Mouse (Mus musculus) MEL (cell line): ENCODE results near the gene Arid3c. TPM values are rescaled to one million over a fixed set of nuclear protein-coding genes. Genes with fewer than 3 reads are reported as not detected.

Experiments used
- DNase-seq: peaks from one replicate; pipeline ENCODE4 v3.0.0; 2011; ENCODE audit warnings: low read depth, low spot score
- H3K27ac ChIP-seq: 2 replicates; pipeline ENCODE4 v1.5.1; 2012; ENCODE audit warnings: low read depth, mild to moderate bottlenecking, control low read depth, low read length, moderate library complexity; ENCODE audit not compliant: control insufficient read depth
- H3K27me3 ChIP-seq, 2 experiments: fragments of 150-350 bp in 1 of 2; sonication (generic) in 1 of 2; 2 replicates each; pipeline ENCODE4 v1.6.1; 2012; ENCODE audit warnings: low read length in 2 of 2, mild to moderate bottlenecking in 2 of 2, improper control_type of control experiment in 1 of 2, moderate library complexity in 1 of 2; ENCODE audit not compliant: insufficient read depth in 2 of 2, control insufficient read depth in 1 of 2
- H3K36me3 ChIP-seq, 2 experiments: 2 replicates each; pipeline ENCODE4 v1.6.1; 2012 to 2014; ENCODE audit warnings: low read length in 2 of 2, improper control_type of control experiment in 1 of 2, inconsistent platforms in 1 of 2, mild to moderate bottlenecking in 1 of 2; ENCODE audit not compliant: insufficient read depth in 2 of 2, control insufficient read depth in 1 of 2
- H3K4me1 ChIP-seq, 2 experiments: fragments of 150-350 bp in 1 of 2; sonication (generic) in 1 of 2; 2 replicates each; pipeline ENCODE4 v1.6.1; 2012; ENCODE audit warnings: low read length in 2 of 2, improper control_type of control experiment in 1 of 2, mild to moderate bottlenecking in 1 of 2; ENCODE audit not compliant: insufficient read depth in 2 of 2, control insufficient read depth in 1 of 2
- H3K4me3 ChIP-seq, 2 experiments: fragments of 150-350 bp in 1 of 2; sonication (generic) in 1 of 2; 2 replicates each; pipeline ENCODE4 v1.5.1; 2012; ENCODE audit warnings: low read depth in 2 of 2, low read length in 2 of 2, mild to moderate bottlenecking in 2 of 2, moderate library complexity in 2 of 2, control low read depth in 1 of 2, improper control_type of control experiment in 1 of 2; ENCODE audit not compliant: control insufficient read depth in 1 of 2, insufficient read depth in 1 of 2
- H3K79me2 ChIP-seq: 2 replicates; pipeline ENCODE4 v1.6.1; 2012; ENCODE audit warnings: mild to moderate bottlenecking, low read length, moderate library complexity; ENCODE audit not compliant: control insufficient read depth, poor library complexity, insufficient read depth
- H3K9ac ChIP-seq: 2 replicates; pipeline ENCODE4 v1.6.1; 2012; ENCODE audit warnings: low read depth, mild to moderate bottlenecking, control low read depth, low read length, moderate library complexity; ENCODE audit not compliant: control insufficient read depth, poor library complexity, severe bottlenecking
- H3K9me3 ChIP-seq: fragments of 150-350 bp; sonication (generic); replicated peaks from 2 replicates; pipeline ENCODE4 v1.6.1; 2012; ENCODE audit warnings: mild to moderate bottlenecking, low read length, improper control_type of control experiment, moderate library complexity; ENCODE audit not compliant: insufficient read depth
- BHLHE40 ChIP-seq: IDR thresholded peaks from 2 replicates; pipeline ENCODE4 v1.6.1; 2012; ENCODE audit warnings: low read depth, mild to moderate bottlenecking, inconsistent platforms, low read length, improper control_type of control experiment, borderline replicate concordance
- CHD1 ChIP-seq: IDR thresholded peaks from 2 replicates; pipeline ENCODE4 v1.6.1; 2012; ENCODE audit warnings: low read depth, mild to moderate bottlenecking, inconsistent platforms, low read length, improper control_type of control experiment
- CHD2 ChIP-seq: IDR thresholded peaks from 2 replicates; pipeline ENCODE4 v1.6.1; 2011; ENCODE audit warnings: low read length, improper control_type of control experiment
- CTCF ChIP-seq, 3 experiments: IDR thresholded peaks in 2 of 3; conservative IDR thresholded peaks in 1 of 3; 2 replicates each; pipeline ENCODE4 v1.5.1; 2011 to 2012; ENCODE audit warnings: low read length in 3 of 3, low read depth in 2 of 3, mild to moderate bottlenecking in 2 of 3, improper control_type of control experiment in 1 of 3, inconsistent platforms in 1 of 3, mixed read lengths in 1 of 3, moderate library complexity in 1 of 3; ENCODE audit not compliant: control insufficient read depth in 1 of 3, insufficient read depth in 1 of 3, poor library complexity in 1 of 3, severe bottlenecking in 1 of 3
- ELF1 ChIP-seq: IDR thresholded peaks from 2 replicates; pipeline ENCODE4 v1.6.1; 2014; ENCODE audit warnings: low read depth, mild to moderate bottlenecking, inconsistent platforms, low read length, improper control_type of control experiment, moderate library complexity
- EP300 ChIP-seq, 2 experiments: IDR thresholded peaks; 2 replicates each; pipeline ENCODE4 v1.6.1; 2011; ENCODE audit warnings: improper control_type of control experiment in 2 of 2, low read length in 2 of 2, low read depth in 1 of 2, mild to moderate bottlenecking in 1 of 2
- HCFC1 ChIP-seq: IDR thresholded peaks from 2 replicates; pipeline ENCODE4 v1.6.1; 2012; ENCODE audit warnings: low read depth, mild to moderate bottlenecking, inconsistent platforms, low read length, improper control_type of control experiment, moderate library complexity
- MAFK ChIP-seq: IDR thresholded peaks from 2 replicates; pipeline ENCODE4 v1.6.1; 2011; ENCODE audit warnings: low read depth, mild to moderate bottlenecking, low read length, improper control_type of control experiment, borderline replicate concordance
- MEF2A ChIP-seq: IDR thresholded peaks from 2 replicates; pipeline ENCODE4 v1.6.1; 2014; ENCODE audit warnings: low read depth, mild to moderate bottlenecking, inconsistent platforms, low read length, improper control_type of control experiment; ENCODE audit not compliant: poor library complexity, insufficient replicate concordance, severe bottlenecking; ENCODE audit errors: extremely low read depth
- MYB ChIP-seq: IDR thresholded peaks from 2 replicates; pipeline ENCODE4 v1.6.1; 2011; ENCODE audit warnings: mild to moderate bottlenecking, low read depth, low read length, improper control_type of control experiment
- MYC ChIP-seq: IDR thresholded peaks from 2 replicates; pipeline ENCODE4 v1.6.1; 2011; ENCODE audit warnings: low read depth, mild to moderate bottlenecking, low read length, improper control_type of control experiment, moderate library complexity
- POLR2A ChIP-seq, 2 experiments: IDR thresholded peaks; 2 replicates each; pipeline ENCODE4 v1.6.1; 2011 to 2012; ENCODE audit warnings: low read length in 2 of 2, mild to moderate bottlenecking in 2 of 2, control low read depth in 1 of 2, improper control_type of control experiment in 1 of 2, low read depth in 1 of 2, moderate library complexity in 1 of 2; ENCODE audit not compliant: control insufficient read depth in 1 of 2, insufficient read depth in 1 of 2, poor library complexity in 1 of 2
- RAD21 ChIP-seq: IDR thresholded peaks from 2 replicates; pipeline ENCODE4 v1.6.1; 2011; ENCODE audit warnings: mild to moderate bottlenecking, low read depth, low read length, improper control_type of control experiment
- RCOR1 ChIP-seq: IDR thresholded peaks from 2 replicates; pipeline ENCODE4 v1.6.1; 2012; ENCODE audit warnings: low read depth, mild to moderate bottlenecking, inconsistent platforms, low read length, improper control_type of control experiment
- TAL1 ChIP-seq: IDR thresholded peaks from 2 replicates; pipeline ENCODE4 v1.6.1; 2012; ENCODE audit warnings: mild to moderate bottlenecking, inconsistent platforms, low read length, moderate library complexity, mixed read lengths
- TBP ChIP-seq: IDR thresholded peaks from 2 replicates; pipeline ENCODE4 v1.8.0; 2011; ENCODE audit warnings: low read depth, low read length, improper control_type of control experiment
- TCF12 ChIP-seq: IDR thresholded peaks from 2 replicates; pipeline ENCODE4 v1.6.1; 2014; ENCODE audit warnings: low read depth, mild to moderate bottlenecking, inconsistent platforms, low read length, improper control_type of control experiment, moderate library complexity
- USF2 ChIP-seq, 2 experiments: IDR thresholded peaks; 2 replicates each; pipeline ENCODE4 v1.6.1; 2011 to 2012; ENCODE audit warnings: improper control_type of control experiment in 2 of 2, low read length in 2 of 2, borderline replicate concordance in 1 of 2, inconsistent platforms in 1 of 2, low read depth in 1 of 2, mild to moderate bottlenecking in 1 of 2; ENCODE audit not compliant: insufficient read depth in 1 of 2
- ZKSCAN1 ChIP-seq: IDR thresholded peaks from 2 replicates; pipeline ENCODE4 v1.6.1; 2012; ENCODE audit warnings: low read depth, mild to moderate bottlenecking, inconsistent platforms, low read length, improper control_type of control experiment, moderate library complexity
- ZMIZ1 ChIP-seq: IDR thresholded peaks from 2 replicates; pipeline ENCODE4 v1.6.1; 2012; ENCODE audit warnings: low read depth, mild to moderate bottlenecking, inconsistent platforms, low read length, improper control_type of control experiment, moderate library complexity
- polyA plus RNA-seq, 2 experiments: library from polyadenylated mRNA; stranded (reverse) in 1 of 2; unstranded in 1 of 2; fragments of >175 nt in 1 of 2; fragments of >200 nt in 1 of 2; gene quantifications; 2 replicates each; pipeline versions ENCODE4 v1.2.1 to v1.2.4; 2012; ENCODE audit warnings: low replicate concordance in 2 of 2, low read depth in 1 of 2; ENCODE audit not compliant: insufficient read length in 2 of 2, insufficient read depth in 1 of 2, missing spikeins in 1 of 2
- total RNA-seq: library from RNA; depleted of rRNA; stranded (reverse); fragments of 300-350 nt; gene quantifications from 2 replicates; pipeline ENCODE4 v1.2.3, GENCODE M21; 2012

The Arid3c gene
- total and polyA plus RNA-seq, 3 experiments: 0.13 TPM; not detected in 2

DNA sequence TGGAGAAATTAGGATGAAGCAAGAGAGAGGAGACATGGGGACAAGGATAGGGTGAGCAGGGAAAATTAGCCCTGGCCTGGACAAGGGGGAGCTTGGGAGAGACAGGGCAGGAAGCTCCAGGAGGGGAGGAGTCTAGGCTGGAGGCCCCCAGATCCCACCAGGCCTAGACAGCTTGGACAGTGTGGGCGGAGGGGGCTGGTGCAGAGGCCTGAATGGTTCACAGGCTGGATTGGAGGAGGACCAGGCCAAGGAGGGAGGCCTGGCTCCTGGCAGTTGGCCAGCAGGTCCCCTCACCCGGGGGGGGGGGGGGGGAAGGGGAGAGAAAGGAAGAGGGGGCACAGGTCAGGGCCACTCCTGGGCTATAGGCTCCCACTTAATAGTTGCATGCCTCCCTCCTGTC is 51.7 kb downstream of the Arid3c start:
- Histone ChIP-seq H3K36me3 (no peaks in the 10 kb centered on the region), H3K27me3 (no peaks in the 10 kb centered on the region), H3K79me2 (no peaks in the 10 kb centered on the region), H3K27ac (no peak overlapping the region)
- TF ChIP-seq ZMIZ1 (no peak), TCF12 (no peak), RAD21 (no peak), HCFC1 (no peak), MYC (no peak), RCOR1 (no peak), ELF1 (no peak), CHD1 (no peak), POLR2A (IDR thresholded peaks at IDR 0.05; ENCODE audit: control insufficient read depth in 1 of 2, insufficient read depth in 1 of 2, low read depth in 1 of 2, low read length in 2 of 2, poor library complexity in 1 of 2) (no peak), BHLHE40 (no peak), MYB (no peak), TAL1 (no peak), EP300 (IDR thresholded peaks at IDR 0.05; ENCODE audit: low read depth in 1 of 2, low read length in 2 of 2) (no peak), MEF2A (no peak), USF2 (IDR thresholded peaks at IDR 0.05; ENCODE audit: borderline replicate concordance in 1 of 2, insufficient read depth in 1 of 2, low read depth in 1 of 2, low read length in 2 of 2) (no peak), ZKSCAN1 (no peak)
- TF ChIP-seq, all 39 proteins: peak for 0
- Histone ChIP-seq H3K4me1 (no peaks in the 10 kb centered on the region), H3K9me3 (no peaks in the 10 kb centered on the region), H3K4me3 (no peak overlapping the region), H3K9ac (no peak overlapping the region)
- DNase-seq: no peak

DNA sequence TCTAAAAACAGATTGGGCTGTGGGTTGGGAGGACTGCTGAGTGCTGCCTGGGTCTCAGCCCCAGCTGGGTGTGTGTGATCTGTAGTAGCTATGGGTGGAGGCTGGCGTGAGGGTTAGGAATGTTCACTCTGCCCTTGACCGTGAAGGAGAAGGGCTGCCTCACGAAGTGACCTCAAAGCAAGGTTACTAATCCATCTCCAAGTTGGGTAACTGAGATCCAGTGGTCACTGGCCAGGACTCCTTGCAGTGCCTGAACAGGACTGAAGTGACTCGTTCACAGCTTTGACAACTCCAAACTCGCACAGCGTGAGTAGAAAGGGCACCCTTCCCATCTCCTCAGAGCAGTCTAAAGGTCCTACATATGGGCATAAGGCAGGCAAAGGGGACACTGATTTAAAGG is 52.1 kb downstream of the Arid3c start:
- Histone ChIP-seq H3K4me1 (no peaks in the 10 kb centered on the region), H3K4me3 (no peak overlapping the region), H3K9ac (no peak overlapping the region), H3K79me2 (no peaks in the 10 kb centered on the region), H3K9me3 (no peaks in the 10 kb centered on the region), H3K27me3 (no peaks in the 10 kb centered on the region), H3K36me3 (no peaks in the 10 kb centered on the region), H3K27ac (no peak overlapping the region)
- TF ChIP-seq MYB (no peak), CHD2 (no peak), ELF1 (no peak), USF2 (IDR thresholded peaks at IDR 0.05; ENCODE audit: borderline replicate concordance in 1 of 2, insufficient read depth in 1 of 2, low read depth in 1 of 2, low read length in 2 of 2) (no peak), CTCF (IDR thresholded peaks at IDR 0.05 in 2 of 3, conservative IDR thresholded peaks at IDR 0.05 in 1 of 3; ENCODE audit: control insufficient read depth in 1 of 3, insufficient read depth in 1 of 3, low read depth in 2 of 3, low read length in 3 of 3, poor library complexity in 1 of 3, severe bottlenecking in 1 of 3) (no peak), TBP (no peak), MAFK (no peak)
- no peak for DNase-seq
